Mouse (Mus musculus): ENCODE data around the gene Mfn2. TPM values are rescaled to one million over a fixed set of nuclear protein-coding genes. Genes with fewer than 3 reads are reported as not detected.

Gene Mfn2
- 34.6 TPM for total RNA-seq (2023)

DNA sequence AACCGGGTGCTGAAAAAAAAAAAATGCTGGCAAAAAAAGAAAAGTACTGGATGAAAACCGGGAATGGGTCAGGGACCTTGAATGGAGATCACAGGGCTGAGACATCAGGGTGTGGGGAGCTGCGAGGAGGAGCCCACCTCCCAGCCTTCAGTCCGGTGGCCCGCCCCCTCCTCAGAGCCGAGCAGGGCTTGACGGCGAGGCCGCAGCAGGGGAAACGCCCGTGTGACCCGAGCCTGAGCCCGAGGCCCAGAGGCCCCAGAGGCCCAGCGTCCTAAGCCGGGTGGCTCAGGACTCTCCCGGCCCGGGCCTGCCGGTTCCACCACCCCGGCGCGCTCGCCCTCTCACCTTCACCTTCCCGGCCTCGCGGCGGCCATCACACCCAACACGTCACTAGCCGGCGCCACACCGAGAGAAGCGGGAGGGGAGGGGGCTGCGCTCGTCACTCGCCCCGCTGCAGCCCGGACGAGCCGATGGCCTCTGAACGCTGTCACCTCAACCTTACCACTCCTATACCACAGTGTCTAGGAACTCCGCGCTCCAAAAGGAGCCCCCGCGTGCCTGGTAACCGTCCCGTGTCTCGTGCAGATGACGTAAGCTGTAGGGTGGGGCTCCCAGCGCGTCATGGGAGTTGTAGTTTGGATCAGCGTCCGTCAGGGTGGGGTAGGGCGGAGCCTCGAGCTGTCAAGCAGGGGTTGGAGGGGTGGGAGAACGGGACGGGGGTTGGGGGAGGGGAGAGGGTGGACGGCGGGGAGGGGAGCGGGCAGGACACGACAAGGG lies at the start of gene Mfn2:
TSS of gene Mfn2 (minus strand) at position 392 of the 777 bp plus-strand sequence.

DNA sequence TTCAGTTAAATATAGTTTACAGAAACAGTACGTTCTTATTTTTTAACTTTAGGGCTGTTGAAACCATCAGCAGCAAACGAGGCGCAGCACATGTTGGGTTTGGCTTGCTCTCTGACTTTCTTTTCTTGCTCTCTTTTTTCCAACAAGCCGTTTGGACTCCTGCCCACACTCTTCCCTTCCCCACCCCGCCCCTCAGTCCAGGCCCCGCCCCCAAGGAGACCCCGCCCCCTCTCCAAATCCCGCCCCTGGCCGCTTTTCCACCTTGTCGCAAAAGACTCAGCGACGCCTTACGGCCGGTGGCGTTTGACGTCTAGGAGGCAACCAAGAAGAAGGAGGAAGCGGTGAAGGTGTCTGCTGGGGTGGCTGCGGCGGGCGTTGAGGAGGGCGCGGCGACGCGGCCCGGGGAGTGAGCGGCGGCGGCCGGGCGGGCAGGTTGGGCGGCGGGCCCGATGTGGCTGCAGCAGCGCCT lies 36.1 kb upstream of the Mfn2 start, which contains the start of gene 2510039O18Rik:
TSS of gene 2510039O18Rik (plus strand) at position 320 of the 469 bp plus-strand sequence.

DNA sequence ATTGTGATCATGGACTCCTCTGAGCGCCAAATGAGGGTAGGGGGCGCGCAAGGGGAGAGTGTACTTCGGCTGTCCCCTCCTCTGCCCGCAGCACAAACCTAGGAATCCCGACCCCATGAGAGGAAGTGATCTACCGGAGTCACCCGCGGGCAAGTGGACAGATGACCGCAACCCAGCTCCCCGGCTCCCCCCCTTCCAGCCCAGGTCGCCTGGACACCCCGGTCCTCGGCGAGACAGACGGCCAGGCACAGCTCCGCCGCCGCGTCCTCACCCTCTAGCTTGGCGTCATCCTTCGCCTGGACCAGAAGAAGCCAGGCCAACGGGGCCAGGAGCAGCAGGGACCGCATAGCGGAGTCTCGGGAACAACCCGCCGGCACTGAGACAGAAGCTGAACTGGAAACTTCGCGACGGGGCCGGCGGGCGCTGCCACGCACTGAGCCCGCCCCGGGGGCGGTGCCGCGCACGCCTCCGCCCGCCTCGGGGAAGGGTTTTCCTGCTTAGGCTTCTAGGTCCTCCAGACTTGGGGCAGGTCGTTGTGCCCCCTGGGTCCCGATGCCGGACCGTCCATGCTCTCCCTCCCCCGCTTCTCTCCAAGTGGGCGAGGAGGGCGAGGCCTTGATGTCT lies 31.9 kb upstream of the Mfn2 start, which contains the start of gene Plod1:
TSS of gene Plod1 (minus strand) at position 437 of the 624 bp plus-strand sequence.

GRCm38 (mm10) chr4:147868450-147869031 lies 36.0 kb downstream of the Mfn2 start, which contains the start of the genes Miip and Fv1:
Miip (minus strand) TSS chr4:147868816.
Fv1 (plus strand) TSS chr4:147868979.

DNA sequence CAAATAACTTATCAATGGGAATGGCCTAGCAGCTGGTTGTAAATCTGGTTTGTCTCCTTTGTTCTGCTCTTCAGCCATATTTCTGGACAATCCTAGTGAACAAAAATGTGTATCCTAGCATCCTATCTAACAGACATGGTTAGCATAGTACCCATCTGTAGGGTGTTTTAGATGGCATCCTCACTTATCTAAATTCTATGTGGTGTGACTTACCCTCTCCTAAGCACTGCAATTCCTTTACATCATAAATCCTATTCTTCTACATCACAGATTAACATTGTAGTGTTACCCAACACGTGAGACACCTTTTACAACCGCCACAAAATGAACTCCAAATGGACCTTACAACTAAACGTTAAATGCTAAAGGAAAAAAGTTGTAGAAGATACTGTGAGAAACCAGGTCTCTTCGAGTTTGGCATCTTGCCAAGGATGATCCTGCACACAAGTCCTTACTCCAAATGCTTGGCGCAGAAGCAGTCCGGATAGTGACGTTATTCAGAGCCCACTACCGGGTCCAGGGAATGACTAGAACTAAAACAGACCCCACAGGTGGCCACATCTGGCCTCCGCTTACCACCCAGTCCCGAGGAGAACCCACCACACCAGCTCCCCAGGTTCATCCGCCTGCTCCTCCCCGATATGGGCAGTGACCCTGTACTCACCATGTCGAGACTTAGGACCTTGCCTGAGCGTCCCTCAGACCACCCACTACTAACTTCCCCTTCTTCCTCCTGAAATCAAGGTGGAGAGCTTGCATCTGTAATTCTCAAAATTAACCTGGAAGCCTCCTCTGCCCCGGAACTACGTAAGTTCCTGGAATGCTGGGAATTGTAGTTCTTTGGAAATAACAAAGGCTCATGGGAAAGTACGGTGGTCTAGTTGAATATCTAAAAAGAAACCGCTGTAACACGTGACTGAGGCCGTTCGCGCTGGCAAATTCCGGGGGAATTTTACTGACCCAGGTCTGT lies 56.6 kb downstream of the Mfn2 start, which contains the start of gene Zfp933:
TSS of gene Zfp933 (minus strand) at position 753 of the 970 bp plus-strand sequence.

Other genes with a start within 250 kb of the Mfn2 start
- gene Zfp534, start 202.2 kb downstream of the Mfn2 start, total RNA-seq (2023): 0.32 TPM
- gene Zfp984, start 94.9 kb downstream of the Mfn2 start, total RNA-seq (2023): 12.5 TPM
- 6.1 TPM for gene Zfp933, start 56.3 kb downstream of the Mfn2 start, total RNA-seq (2023)
- 49.7 TPM for gene Miip, start 35.9 kb downstream of the Mfn2 start, total RNA-seq (2023)
- gene Fv1, start 35.7 kb downstream of the Mfn2 start, total RNA-seq (2023): 12.5 TPM
- 4.6 TPM for gene Plod1, start 32.1 kb upstream of the Mfn2 start, total RNA-seq (2023)
- 59.8 TPM for gene 2510039O18Rik, start 36.2 kb upstream of the Mfn2 start, total RNA-seq (2023)
- gene Nppb, start 81.1 kb upstream of the Mfn2 start, total RNA-seq (2023): not detected
- not detected for gene Nppa, start 96.0 kb upstream of the Mfn2 start, total RNA-seq (2023)
- gene Clcn6, start 134.1 kb upstream of the Mfn2 start, total RNA-seq (2023): 30.9 TPM
- gene Mthfr, start 134.4 kb upstream of the Mfn2 start, total RNA-seq (2023): 34.5 TPM
- gene Agtrap, start 183.3 kb upstream of the Mfn2 start, total RNA-seq (2023): 16.3 TPM
- 18.0 TPM for gene Mad2l2, start 225.7 kb upstream of the Mfn2 start, total RNA-seq (2023)
- not detected for gene Draxin, start 226.0 kb upstream of the Mfn2 start, total RNA-seq (2023)
- 17.5 TPM for gene Fbxo6, start 247.4 kb upstream of the Mfn2 start, total RNA-seq (2023)